Mouse (Mus musculus) ES-Bruce4 (cell line): ENCODE measurements at regions not wholly inside any gene's neighbourhood (a gene's known extent, or its start where the extent isn't known, plus 50 kb on each side); places are given as distances from the start of the nearest gene placed in this dataset.

Experiments
- CTCF ChIP-seq: IDR thresholded peaks from one replicate; pipeline ENCODE4 v1.8.1; 2011; ENCODE audit warnings: low read depth, low read length
- EP300 ChIP-seq: IDR thresholded peaks from 2 replicates; pipeline ENCODE4 v1.6.1; 2011; ENCODE audit warnings: low read depth, low read length; ENCODE audit not compliant: insufficient read depth
- POLR2A ChIP-seq: IDR thresholded peaks from one replicate; pipeline ENCODE4 v1.8.1; 2011; ENCODE audit warnings: low read length; ENCODE audit not compliant: insufficient read depth

DNA sequence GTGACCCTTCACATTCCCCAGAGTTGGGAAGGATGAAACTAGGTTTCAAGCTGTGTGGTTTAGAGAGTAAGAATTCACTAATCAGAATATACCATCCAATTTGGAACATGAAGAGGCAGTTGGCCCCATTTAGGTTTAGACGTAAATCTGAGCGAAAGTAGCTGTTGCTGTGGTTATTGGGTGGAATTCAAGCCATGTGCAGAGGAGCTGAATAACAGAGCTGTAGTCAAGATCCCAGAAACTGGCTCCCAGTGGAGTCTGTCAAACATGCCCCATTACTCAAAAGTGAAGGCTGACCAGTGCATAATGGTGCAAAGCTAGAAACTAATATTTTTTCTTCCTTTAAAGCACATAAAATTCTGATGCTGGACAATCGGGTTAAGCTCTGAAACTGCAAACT is 76.7 kb upstream of the Slc22a23 start:
- TF ChIP-seq CTCF (no peak), POLR2A (no peak), EP300 (no peak)
